Mouse (Mus musculus) cerebellum, postnatal 36 days (tissue): Measurements from ENCODE around the gene Smap2.

Experiments
- DNase-seq, 2 experiments: peaks; one replicate each; pipeline ENCODE4 v3.0.0; 2021 to 2022; ENCODE audit warnings: mixed read lengths in 2 of 2

The Smap2 gene

DNA sequence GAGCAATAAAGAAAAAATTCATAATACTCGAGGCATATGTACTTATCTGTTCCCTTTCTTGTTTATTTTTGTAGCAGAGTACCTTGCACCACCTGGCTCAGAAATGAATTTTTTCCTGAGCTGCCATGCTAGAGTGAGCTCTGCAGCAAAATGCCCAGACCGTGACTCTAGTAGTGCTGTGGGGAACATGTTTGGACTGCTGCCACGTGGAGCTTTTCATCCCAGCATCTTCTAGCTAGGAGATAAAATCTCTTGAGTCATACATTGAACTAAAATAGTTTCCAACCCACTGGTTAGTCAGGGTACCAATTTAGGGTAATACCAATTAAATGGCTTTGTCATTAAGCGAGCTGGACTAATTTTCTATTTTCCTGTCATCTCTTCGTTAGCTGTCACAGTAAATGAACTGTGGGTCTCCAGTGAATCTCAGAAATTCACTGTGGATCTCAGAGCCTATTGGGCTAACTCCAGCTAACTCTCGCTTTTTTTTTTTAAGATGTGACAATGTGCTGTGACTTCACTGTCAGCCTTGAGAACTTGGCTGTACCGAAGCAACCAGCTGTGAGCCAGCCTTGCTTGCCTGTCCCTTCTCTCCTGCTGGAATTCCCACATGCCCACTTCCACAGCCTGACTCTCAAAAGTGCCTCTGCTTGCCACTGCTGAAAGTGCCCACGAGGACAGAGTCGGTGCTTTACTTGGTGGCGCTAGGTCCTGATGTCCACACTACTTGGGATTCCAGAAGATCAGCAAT is 3.2 kb upstream of the Smap2 start:
- no peak for DNase-seq

DNA sequence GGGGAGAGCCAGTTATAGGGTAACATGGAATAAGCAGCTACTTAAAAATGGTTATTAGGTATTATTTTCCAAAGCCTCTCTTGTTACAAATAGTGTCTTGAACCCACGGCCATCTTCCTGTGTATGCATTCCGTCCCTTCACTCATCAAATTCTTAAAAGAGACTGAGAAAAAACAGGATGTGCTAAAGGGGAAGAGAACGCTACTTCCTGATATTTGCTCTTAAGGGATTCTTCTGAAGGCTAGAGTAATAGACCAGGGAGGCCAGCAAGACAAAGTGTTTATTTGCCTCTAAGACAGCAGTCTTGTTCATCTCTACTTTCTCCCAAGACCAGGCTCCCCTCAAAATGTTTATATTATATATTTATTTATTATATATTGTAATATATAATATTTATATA is 1.2 kb upstream of the Smap2 start:
- DNase-seq = no peak

DNA sequence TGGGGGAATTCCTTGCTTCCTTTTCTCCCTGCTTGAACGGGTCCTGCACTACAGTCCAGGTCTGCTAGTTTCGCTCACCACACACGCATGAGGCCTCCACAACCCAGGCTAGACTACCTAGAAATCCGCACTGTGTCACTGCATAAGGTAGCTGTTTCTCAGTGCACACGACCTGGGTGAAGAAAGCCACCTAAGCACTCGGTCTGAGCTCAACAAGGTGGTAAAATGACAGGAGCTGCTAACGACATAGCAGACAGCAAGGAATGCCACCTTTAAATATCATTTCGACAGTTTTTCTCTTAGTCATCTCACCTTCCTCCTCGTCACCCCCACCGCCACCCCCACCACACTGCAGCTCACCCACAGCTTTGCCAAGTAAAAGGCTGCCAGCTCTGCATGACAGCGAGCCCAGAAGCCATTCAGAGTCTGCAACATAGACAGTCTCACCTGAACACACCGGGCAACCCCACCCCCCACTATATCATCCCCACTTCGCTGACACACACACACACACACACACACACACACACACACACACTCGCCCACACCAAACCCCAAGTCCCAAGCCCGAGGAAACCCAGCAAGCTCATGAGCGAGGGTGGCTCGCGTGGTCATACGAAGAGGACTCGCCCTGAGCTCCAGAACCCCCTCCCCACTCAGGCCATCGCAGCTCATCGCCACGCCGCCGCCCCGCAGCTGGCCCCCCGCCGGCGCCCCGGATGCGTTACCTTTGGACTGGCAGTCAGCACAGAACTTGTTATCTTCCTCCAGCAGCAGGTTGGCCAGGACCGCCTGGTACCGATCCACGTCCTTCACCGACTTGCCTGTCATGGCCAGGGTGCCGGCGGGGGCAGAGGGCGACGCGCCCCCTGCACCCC is 787 bp downstream of the Smap2 start:
- DNase-seq = peak; percentile 61 to 65

DNA sequence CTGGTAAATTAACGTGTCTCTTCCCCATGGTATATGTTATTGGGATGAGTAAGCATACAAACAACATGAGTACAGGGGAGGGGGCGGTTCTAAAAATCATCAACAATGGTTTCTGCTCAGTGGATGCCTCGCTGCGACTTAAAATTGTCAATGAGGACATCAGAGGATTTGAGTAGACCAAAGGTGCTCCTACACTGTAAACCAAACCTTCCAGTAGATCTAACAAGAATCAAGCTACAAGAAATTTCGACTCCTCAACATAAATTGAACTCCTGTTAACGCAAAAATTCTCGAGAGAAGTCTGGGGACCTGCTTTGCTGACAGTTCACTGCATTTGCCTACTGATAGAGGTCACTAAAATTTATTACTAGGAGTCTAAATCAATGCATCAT is 1.8 kb downstream of the Smap2 start:
- no peak for DNase-seq

DNA sequence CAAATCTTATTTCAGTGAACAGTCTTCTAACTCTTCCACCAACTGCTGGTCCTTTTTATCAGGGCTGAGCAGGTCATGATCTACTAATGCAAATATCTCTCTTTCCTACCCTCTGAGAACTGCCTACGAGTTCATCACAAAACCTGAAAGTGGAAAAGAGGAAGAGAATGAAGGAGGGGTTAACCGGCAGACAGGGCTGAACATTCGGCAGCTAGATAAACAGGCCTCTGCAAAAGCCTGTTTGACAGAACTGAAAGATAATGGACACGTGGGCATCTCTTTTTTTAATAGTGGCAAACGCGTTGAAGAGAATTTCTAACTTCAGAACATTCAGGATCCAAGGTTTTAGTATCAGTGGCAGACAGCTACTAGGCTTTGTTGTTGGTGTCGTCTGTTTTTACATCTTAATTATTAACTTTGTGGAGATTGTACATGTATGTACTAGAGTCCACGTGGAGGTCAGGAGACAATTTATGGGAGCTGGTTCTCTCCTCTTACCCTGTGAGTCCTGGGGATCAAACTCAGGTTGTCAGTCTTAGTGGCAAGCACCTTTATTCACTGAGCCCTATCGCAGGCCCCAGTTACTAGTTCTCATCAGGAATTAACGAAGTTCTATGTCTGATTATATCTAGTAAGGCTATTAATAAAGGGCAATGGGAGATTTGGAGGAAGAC is 2.3 kb downstream of the Smap2 start:
- no peak for DNase-seq

DNA sequence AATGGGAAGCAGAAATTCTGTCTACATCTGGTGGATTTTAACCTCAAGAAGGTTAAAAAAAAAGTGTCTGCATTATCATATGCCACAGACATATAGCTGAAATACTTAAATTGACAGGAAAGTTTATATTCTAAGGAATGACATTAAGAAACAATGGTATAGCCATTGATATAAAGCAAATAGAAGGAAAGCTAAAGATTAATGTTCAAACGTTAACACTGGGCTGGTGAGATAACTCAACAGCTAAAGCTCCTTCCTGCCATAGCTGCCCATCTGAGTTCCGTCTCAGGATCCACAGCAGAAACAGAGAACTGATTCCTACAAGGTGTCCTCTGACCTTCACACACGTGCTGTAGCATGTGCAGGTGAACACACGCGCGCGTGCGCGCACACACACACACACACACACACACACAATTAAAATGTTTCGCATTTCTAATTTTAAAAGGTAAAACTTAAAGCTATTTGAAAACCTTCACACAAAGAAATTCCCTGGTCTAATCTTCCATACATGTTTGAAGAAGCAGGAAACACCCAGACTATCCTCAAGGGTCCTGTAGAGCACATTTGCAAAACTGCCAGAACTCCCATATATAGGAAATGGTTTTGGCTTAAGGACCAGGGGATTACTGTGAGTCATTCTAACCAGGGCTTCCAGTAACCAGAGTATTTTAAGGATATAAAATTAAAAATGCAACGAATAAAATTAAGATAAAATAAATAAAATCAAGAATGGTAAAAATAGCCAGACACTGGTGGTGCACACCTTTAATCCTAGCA is 6.1 kb downstream of the Smap2 start:
- DNase-seq = no peak

DNA sequence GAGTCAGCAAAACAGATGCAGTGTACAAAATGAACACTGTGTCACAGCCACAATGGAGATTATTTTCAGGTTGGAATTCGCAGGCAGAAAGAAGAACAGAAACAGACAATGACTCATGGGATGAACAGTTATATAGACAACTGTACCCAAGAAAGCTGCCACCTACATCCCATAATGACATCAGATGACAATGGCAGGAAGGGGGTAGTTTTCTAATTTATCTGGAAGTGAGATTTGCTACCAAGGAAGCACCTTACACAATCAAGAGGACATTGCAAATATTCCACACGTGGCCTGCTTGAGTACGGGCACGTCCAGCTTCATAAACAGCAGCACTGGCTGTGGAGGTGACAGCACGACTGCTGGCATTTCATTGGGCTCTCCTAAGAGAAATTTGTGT is 7.9 kb downstream of the Smap2 start:
- no peak for DNase-seq

DNA sequence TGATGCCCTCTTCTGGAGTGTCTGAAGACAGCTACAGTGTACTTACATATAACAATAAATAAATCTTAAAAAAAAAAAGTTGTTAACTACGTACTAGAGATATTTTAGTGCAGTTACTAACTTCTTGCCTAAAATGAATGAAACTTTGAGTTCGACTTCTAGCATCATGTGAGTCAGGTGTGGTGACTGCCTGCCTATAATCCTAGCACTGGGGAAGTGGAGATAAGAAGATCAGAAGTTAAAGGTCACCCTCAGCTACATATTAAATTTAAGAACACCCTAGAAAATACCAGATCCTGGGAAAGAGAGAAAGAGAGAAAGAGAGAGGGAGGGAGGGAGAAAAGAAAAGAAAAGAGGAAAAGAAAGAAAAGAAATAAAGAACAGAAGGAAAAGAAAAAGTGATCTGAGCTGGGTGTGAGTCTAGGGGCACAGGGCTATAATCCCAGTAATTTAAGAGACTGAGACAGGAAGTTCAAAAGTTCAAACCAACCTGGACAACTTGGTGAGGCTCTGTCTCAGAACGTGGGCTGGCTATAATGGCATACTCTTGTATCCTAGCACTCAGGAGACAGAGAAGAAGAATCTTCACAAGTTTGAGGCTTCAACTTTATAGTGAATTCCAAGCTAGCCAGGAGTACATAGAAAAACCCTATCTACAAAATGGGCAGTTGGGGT is 8.8 kb downstream of the Smap2 start:
- no peak for DNase-seq

DNA sequence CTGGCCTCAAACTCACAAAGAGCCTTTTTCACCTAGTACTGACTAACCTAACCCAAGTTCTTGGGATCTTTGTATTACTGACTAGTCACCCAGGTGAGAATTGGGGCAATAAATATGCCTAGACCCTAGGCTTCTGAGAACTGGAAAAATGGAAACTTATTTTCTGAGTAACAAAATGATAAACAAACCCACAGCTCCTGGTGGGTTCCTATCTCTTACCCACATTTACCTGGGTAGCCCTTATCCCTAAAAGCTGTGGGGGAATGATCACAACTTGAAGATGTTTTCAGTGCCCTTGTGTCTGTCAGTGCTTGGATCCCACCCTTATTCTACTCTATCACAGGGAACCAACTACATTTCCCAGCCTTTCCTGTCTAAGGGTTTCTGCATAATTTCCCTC is 10.0 kb downstream of the Smap2 start:
- no peak for DNase-seq

DNA sequence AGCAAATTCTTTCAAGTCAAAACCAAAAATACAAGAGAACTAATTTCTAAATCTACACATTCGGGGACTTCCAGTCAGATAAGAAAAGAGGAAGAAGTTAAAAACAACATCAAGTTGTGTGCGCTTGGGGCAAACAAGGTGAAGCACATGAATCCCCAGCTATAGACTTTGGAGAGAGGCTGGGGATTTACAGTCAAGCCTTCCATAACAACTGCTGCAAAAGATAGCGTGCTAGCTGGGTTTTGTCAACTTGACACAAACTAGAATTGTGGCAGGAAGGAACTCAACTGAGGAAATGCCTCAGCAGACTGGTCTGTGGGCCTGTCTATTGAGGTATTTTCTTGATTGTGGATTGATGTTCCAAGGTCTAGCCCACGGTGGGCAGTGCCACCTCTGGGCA is 12.4 kb downstream of the Smap2 start:
- DNase-seq = no peak

DNA sequence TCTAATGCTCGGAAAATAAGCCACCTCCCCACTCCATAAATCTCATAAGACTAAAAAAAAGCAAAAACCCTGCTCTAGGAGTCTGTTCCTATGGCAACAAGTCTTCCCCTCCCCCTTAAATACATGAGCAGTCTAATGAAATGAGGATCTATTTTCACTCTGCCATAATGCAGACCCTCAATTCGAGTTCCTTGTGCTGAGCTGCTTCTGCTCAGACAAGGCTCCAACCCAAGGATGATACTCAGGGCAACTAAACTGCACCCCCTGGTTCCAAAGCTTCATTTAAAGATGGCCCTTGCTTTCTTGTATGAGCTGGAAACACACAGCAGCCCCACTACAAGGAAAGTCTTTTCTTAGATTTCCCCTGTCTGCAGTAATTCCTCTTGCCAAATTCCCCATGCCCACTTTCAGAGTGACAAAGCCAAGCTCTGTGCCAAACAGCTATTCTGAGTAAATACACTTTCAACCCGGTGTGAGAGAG is 13.4 kb downstream of the Smap2 start:
- DNase-seq = no peak

DNA sequence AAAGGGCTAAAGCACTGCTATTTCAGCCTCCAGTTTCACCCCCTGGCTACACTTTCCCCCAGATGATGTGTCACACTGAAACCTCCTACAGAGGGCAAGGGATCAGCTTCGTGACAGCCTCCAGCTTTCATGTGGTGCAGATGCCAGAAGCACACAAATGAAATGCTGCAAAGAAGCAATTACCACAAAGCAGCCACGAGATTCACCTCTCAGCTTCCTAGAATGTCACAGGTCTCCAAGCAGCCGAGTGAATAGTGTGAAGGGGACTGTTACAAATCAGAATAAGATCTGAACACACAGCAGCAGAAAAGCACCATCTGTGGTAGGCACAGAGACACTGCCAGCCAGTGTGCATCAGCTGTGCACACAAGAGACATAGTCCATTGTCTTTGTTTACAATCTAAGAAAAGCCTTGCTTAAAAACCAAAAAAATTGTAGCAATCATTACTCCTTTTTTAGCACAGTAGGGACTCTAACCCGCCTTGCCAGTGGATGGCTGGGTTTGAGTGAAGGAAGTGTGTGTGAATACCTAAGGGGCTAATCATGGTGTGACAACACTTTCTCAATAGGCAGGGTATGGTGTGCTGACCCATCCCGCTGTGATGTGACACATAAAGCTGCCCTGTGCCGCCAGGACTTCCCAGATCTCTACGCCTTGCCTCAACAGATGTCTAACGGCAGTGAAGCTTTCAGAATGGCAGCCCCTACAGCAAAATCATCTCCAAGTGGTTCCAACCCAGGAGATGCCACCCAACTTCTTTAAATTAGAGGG is 14.5 kb downstream of the Smap2 start:
- peak; percentile 31 to 33 for DNase-seq

DNA sequence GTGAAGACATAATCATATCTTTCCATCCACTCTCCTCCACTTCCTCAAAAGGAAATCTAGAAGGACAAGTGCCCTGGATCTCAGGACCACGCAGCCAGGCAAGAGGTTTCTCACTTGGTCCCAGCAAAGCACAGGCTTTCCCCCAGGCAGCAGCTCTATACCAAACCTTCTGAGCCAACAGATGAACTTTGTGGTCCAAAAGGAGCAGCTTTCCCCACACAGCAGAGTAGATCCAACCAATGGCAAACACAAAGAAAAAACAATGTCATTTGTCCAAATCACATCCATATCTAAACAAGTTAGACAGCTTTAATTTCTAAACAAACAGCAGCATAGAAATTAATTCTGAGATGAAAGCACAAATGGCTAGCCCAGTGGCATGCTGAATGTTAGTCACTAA is 15.4 kb downstream of the Smap2 start:
- no peak for DNase-seq

DNA sequence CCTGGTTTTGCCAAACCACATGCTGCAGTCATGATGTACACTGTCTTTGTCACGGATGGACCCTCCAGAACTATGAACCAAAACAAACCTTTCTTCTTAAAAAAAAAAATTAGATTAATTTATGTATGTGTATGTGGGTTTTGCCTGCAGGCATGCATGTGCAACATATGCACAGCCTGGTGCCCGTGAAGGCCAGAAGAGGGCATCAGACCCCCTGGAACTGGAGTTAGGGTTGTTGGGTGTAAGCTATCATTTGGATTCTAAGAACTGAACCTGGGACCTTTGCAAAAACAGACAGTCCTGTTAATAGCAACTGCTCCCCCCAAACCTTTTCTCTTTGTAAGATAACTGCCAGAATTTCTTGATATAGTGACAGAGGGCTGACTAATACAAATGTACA is 16.0 kb downstream of the Smap2 start:
- no peak for DNase-seq

DNA sequence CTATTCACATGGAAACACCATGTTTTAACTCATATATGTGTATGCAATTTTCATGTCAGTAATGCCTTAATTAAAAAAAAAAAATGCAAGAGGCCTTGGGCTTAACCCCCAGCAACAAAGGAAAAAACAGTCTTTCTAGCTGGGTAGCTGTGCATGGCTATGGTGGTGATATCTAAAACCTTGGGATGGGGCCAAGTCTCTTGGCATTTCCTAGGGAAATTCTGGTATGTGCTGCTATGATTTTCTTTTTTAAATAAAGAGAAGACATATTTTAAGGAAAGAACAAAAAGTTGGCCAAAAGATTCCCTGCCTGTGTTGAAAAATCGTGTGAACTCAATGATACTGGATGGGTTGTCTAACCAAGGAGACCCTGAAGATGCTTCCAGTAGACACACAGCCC is 21.1 kb downstream of the Smap2 start:
- no peak for DNase-seq

DNA sequence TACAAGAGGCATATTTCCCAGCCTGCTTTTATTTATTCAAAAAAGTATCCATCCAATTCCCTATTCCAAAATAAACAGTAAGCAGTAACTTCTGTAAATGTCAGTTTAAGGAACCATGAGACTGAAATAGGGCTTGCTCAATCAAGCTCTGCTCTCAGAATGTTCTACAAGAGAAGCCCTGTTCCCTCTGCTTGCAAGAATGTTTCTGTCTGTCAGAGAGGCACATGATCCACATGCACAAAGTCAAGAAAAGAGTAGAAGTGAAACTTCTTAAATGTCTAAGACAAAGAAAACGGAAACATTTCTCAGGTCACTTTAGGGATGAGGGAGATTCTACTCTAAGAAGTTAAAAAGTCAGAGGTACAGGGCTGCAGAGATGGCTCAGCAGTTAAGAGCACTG is 24.0 kb downstream of the Smap2 start:
- DNase-seq = no peak

DNA sequence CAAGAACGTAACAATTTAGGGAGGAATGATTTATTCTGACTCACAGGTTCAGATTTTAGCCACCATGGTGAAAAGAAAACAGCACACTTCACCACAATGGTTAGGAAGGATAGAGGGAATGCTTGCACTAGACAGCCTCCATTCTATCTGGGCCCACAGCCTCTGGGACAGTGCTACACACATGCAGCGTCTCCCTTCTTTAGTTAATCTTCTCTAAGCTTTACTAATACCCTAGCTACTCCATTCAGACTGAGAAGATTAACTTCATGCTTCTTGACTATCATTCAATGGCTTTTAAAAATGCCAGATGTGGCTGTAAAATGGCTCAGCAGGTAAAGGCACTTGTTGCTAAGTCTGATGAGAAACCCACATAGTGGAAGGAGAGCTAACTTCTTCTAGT is 24.8 kb downstream of the Smap2 start:
- DNase-seq = no peak

DNA sequence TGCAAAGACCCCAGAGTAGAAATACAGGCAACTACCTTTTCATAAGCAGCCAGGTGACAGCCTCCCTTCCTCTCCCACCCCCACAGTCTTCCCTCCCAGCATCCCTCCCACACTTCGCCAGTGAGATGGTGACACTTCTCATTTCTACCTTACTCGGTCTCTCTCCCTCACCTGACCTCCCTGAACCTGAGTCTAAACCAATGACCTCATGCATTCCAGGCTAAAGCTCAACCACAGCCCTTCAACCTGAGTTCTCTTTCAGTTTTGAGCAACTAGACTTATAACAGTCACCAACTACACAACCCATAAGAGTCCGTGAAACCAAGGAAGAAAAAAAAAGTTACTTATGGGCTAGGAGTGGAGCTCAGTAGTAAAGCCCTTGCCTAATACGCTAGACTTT is 29.7 kb downstream of the Smap2 start:
- no peak for DNase-seq

DNA sequence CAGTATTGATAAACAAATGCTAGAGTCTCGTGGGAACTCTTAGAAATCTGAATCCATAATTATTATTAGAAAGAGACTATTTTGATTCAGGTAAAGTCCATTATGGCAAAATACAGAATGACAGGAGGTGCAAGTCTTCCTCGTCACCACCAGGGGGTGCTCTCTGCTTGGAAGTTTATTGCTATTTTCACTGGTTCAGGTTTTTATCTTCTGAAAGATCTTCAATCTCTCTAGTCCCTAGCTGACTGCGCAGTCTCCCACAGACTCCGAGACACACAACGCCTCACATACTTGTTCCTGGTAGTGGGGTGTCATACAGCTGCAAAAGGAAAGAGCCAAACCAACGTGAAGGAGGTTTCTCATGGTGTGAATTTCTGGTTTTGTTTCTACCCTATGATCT is 30.6 kb downstream of the Smap2 start:
- peak; percentile 58 for DNase-seq

DNA sequence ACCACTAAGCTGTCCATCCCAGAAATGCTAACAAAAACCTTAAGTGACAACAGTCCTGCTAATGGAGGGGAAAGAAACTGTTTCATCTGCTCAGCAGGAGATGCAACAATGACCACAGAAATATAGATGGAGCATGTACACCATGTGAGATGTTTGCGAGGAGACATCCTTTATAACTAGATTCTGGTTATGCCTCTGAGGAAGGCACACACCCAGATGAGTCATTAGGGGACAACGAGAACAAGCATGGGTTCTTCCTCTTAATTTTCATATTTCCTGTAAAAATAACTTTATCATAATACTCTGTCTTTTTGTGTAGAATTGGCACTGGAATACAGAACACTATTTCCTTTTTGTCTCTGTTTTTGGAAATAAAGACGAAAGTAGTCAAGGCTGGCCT is 38.8 kb downstream of the Smap2 start:
- DNase-seq = no peak

DNA sequence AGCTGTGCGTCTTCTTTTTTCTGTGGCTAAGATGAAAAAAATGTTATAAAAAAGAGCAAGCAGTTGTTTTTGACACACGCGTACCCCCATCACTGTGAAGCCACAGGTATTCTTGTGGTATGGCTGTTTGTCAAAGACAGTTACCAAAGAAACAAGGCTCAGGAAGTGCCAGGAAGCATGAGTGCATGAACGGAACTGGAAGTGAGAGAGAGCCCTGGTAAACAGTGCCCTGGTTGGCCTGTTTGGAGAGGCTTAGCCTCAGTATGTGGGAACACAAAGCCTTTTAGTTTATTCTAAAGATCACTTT is 41.7 kb downstream of the Smap2 start:
- DNase-seq = no peak
